Mouse (Mus musculus): ENCODE results near the gene Snai1. TPM values are rescaled to one million over a fixed set of nuclear protein-coding genes. Genes with fewer than 3 reads are reported as not detected.

Gene Snai1
- total RNA-seq (2022), result 1 to 10 TPM; 1.2 to 2.2 (median 1.4) TPM

DNA sequence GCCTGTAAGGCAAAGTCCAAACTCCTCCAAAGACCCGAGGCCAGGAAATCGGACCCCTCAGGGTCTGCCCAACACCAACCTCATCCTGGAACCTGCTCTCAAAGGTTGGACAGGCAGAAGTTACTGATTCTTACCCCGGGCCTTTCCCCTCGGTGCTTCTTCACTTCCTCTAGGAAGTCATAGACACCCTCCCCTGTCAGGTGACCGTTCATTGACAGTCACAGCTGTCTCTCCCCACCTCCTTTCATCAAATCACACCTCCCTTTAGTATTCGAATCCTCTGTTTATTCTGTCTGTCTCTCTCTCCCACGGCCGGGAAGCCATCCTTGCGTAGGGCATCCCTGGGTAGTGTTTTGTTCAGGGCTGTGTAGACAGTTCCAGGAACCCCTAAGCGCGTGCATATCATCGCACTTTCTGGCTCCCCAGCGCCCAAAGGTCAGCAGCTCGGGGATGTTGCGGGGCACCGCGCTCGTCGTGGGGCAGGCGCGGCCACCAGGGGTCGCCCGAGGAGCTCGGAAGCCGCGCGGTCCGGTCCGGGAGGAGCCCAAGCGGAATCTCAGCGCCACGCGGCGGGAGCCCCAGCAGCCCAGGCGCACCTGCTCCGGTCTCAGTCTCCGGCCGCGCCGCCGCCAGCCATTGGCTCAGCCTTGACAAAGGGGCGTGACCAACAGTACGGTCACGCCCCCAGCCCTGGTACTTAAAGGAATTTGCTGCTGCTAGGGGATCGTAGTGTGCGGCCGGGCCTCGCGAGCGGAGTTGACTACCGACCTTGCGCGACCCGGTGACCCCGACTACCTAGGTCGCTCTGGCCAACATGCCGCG, at the start of gene Snai1:
Snai1 (plus strand) TSS at position 720 of the 822 bp plus-strand sequence.
- peak; percentile 88 for DNase-seq (ENCODE audit: low spot score)

- no peak for DNase-seq (ENCODE audit: low spot score)
Observed at GRCm38 (mm10) chr2:167490813-167491525, 47.0 kb upstream of the Snai1 start.

GRCm38 (mm10) chr2:167491757-167492708, 46.0 kb upstream of the Snai1 start, which contains the start of gene Rnf114:
Gene Rnf114, plus strand, starts transcription at chr2:167492645.
- DNase-seq (ENCODE audit: low spot score), result no peak

DNA sequence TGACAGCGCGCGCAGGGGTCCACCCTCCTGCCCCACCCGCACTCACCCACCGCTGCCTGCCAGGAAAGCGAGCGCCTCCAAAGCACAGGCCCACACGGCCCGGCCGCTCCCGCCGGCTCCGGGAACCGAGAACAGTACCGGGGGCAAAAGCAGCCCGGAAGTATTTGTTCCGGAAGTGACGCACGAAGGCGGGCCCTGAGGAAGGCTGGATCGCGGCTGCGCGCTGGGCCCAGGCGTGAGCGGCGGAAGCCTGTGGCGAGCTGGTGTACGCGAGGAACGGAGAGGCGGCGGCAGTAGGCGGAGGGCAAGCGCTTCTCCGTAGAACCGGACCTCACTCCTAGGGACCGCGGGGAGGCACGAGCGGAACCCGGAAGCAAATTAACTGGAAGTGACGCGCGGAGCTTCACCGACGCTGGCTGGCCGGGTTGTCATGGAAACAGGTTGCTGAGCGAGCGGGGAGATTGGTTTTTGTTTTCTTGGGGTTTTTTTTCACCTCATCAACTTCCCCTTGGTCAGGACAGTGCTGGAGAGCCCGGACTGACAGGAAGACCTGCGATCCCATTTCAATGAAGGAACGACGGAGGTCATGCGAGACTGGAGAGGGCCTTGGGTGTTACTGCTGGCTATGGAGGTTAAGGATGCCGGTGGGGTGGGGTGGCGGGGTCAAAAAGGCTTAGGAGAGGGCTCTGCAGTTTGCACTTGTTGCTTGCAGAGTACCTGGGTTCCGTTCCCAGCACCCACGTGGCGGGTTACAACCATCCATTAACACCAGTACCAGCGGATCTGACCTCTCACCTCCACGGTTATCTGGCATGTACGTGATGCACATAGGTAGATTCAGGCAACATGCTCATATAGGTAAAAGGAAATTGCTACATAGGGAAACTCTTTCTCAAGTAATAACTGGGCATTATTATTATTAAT, 45.0 kb upstream of the Snai1 start, which contains the start of gene Spata2:
Spata2 (minus strand) TSS at position 175 of the 924 bp plus-strand sequence.
- DNase-seq (ENCODE audit: low spot score), result peak; percentile 96

GRCm38 (mm10) chr2:167496437-167496836, 41.6 kb upstream of the Snai1 start:
- no peak for DNase-seq (ENCODE audit: low spot score)

DNA sequence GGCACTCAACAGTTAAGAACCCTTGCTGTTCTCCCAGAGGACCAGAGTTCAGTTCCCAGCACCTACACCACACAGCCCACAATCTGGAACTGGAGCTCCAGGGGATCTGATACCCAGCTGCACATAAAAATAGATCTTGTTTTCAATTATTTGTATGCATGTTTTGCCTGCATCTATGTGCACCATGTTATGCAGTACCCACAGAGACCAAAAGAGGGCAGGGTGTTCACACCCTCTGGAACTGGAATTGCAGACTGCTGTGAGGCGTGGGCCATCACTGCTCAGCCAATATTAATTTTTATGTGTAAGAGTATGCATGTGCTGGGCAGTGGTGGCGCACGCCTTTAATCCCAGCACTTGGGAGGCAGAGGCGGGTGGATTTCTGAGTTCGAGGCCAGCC, 40.7 kb upstream of the Snai1 start:
- DNase-seq (ENCODE audit: low spot score), result no peak

DNA sequence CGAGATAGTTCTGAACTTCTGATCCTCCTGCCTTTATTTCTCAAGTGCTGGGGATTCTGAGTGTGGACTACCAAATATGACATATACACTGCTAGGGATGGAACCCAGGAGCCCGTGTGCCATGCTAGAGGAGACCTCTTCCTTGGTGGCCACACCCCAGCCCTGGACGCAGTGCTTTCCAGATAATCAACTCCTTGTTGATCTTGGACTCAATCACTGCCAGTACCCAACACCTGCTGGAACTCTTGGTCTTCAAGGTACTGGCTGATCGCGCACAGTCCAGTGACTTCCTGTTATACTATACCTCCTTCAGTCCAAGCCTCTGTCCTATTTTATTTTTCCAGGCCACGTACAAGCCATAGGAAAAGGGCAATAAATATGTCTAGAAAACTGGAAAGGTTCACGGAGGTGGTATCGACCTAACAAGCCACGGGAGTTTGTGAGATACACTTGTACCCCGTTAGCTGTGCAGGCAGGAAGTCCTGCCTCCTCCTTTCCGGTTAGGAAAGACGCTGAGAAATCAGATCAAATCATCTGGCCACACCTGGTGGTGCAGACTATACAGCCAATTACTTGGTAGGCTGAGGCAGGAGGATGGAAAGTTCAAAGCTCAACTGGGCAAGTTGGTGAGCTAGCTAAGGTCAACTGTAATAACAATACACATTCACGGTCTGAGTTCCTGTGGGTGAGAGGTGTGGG, 35.3 kb upstream of the Snai1 start:
- no peak for DNase-seq (ENCODE audit: low spot score)

- peak; percentile 77 for DNase-seq (ENCODE audit: low spot score)
Observed at GRCm38 (mm10) chr2:167503253-167503895, 34.6 kb upstream of the Snai1 start.

- DNase-seq (ENCODE audit: low spot score), result no peak
Observed at GRCm38 (mm10) chr2:167503896-167504349, 34.1 kb upstream of the Snai1 start.

DNA sequence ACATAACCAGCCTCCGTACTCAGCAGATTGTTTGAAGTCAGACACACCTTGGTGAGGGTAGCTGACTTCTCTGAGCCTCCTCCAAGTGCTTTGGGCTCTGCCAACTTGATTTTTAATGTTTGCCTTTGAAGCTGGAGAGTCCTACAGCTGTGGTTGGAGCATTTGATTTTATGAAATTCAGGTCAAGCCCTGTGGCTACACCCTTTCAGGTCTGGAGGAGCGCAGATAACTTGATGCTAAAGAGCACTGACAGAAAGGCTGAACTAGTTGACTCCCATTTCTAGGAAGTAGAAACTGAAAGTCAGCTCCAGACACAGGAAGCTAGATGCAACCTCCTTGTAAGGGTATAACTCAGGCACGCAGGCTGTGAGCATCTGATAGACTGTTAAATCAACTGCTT, 32.9 kb upstream of the Snai1 start:
- DNase-seq (ENCODE audit: low spot score), result no peak

DNA sequence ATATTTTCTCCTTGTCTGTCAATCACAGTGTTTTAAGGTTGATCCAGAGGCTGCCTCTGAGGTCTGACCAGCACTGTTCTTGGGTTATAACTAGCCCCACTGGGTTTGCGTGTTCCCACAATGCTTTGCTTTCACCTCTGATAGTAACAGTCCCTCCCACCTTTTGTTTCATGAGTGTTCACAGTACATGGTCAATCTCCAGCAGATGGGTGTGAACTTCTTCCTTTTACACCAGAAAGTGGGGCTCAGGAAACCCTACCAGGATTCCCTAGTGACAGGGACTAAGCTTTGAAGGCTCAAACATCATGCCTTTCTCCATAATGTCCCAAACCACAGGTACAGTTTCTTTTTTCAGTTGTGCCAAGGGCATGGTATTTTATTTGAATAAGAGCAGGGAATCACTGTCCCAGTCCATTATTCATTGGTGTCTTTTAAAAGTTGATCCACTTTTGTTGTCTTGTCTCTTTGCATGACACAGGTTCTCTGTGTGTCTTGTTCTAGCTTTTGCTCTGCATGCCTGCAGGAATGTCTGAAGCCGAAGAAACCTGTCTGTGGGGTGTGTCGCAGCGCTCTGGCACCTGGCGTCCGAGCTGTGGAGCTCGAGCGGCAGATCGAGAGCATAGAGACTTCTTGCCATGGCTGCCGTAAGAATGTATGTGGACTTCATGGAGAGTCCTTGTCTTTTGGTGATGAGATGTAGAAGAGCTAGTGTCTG, 31.3 kb upstream of the Snai1 start:
- no peak for DNase-seq (ENCODE audit: low spot score)

DNA sequence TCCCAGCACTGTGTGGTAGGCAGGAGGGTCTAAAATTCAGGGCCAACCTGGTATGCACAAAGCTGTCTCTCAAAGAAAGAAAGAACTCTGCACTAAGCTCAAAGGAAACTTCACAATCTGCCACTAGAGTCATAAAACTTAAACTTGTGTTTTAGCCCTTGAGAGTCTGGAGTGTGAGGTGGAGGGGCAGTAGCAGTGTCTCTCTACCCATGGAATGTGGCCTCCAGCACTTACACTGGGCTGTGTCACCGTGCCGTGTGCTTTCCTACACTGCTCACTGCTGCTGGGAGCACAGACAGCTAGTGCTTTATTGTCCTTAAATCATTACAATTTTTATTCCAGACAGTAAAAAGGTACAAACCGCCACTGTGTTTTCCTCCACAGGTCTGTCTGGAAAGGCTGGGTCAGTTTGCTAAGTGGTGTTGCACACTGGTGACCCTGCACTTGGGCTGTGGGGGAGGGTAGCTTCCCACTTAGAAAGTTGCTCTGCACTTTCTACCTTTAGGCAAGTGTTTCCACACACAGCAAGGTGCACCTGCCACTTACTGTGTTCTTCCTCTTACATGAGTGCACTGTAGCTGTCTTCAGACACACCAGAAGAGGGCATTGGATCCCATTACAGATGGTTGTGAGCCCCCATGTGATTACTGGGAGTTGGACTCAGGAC, 30.1 kb upstream of the Snai1 start:
- DNase-seq (ENCODE audit: low spot score), result no peak

DNA sequence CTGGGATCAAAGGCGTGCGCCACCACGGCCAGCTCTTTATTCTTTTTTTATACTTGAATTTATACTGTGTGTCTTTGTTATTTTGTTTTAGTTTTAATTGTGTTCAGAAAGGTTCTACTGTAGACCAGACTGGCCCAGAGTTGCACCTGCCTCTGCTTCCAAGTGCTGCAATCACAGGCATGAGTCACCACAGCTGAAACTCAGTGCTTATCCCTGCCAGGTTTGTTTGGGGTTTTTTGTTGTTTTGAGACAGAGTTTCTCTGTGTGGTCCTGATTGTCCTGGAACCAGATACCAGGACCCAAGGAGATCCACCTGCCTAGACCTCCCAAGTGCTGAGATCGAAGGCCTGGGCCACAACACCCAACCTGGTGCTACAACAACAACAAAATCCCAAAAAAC, 29.4 kb upstream of the Snai1 start:
- no peak for DNase-seq (ENCODE audit: low spot score)

DNA sequence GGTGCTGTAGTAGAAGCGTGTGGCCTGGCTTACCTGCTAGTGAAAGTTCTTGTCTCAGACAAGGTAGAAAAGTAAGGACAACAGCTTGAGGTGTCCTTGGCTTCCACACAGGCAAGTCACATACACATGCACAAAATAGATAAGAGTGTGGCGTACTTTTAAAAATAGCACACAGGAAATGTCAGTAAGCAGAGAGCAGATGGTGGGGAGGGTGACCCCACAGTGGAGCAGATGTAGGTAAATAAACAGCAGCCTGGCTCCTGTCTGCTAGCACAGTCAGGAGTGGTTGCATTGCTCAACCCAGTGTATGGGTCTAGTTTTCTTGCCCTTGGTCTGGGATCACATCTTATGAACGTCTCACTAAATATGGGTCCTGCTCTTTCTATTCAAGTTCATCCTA, 27.5 kb upstream of the Snai1 start:
- DNase-seq (ENCODE audit: low spot score), result peak; percentile 41

GRCm38 (mm10) chr2:167512365-167512764, 25.6 kb upstream of the Snai1 start:
- DNase-seq (ENCODE audit: low spot score), result no peak

DNA sequence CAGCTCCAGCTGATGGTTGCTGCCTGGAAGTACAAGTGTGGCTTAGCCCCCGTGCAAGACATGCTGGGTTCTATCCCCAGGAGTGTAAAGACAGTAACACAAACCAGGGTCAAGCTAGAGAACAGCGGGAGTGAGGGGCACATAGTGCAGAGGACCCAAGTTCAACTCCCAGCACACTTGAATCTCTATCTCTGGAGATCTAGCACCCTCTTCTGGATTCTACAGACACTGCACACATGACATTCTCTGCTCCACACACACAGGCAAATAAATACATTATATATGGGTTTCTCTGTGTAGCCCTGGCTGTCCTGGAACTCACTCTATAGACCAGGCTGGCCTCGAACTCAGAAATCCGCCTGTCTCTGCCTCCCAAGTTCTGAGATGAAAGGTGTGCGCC, 25.0 kb upstream of the Snai1 start:
- no peak for DNase-seq (ENCODE audit: low spot score)

GRCm38 (mm10) chr2:167514641-167515040, 23.4 kb upstream of the Snai1 start:
- no peak for DNase-seq (ENCODE audit: low spot score)

DNA sequence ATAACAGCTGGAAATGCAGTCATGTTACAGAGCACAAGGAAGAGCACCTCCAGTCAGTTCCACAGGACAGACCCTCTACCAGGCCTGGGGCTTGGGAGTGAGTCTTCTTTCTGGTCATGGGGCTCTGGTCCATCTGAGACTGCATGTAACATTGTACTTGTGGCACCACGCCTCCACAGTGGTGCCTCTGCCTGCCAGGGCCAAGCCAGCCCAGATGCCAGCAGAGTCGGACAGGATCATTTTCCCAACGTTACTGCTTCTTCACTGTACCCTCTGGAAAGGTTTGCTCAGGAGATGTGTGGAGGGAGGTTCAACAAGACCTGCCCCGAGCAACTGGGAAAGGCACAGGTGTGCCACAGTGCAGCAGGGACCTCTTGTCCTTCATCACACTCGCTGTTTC, 22.3 kb upstream of the Snai1 start:
- no peak for DNase-seq (ENCODE audit: low spot score)
